Mouse (Mus musculus) heart, postnatal 14 days (tissue): ENCODE measurements at regions not wholly inside any gene's neighbourhood (a gene's known extent, or its start where the extent isn't known, plus 50 kb on each side); places are given as distances from the start of the nearest gene placed in this dataset.

Experiments
- DNase-seq, 2 experiments: peaks; one replicate each; pipeline ENCODE4 v3.0.0; 2021 to 2022
- intact Hi-C: fragments of 180-260 bp; cut with DNase I; formaldehyde crosslinking; loops from one replicate; pipeline ENCODE4 v1.15.1; 2025

- intact Hi-C loops: loop anchor here (10.0 kb wide), 1 partner anchor 171 kb away; no protein-coding TSS in a partner anchor
- no peak for DNase-seq
Observed at GRCm38 (mm10) chr17:29775836-29776235, 59.0 kb upstream of the Ccdc167 start.

- intact Hi-C loops: loop anchor here (10.0 kb wide), 1 partner anchor 169 kb away; no protein-coding TSS in a partner anchor
Observed at GRCm38 (mm10) chr17:29773339-29773738, 56.5 kb upstream of the Ccdc167 start.

GRCm38 (mm10) chr17:29770914-29771313 is 54.1 kb upstream of the Ccdc167 start:
- no peak for DNase-seq
- intact Hi-C loops: loop anchor here (10.0 kb wide), 1 partner anchor 166 kb away; no protein-coding TSS in a partner anchor

More at GRCm38 (mm10) chr17:29773339-29773738, 56.5 kb upstream of the Ccdc167 start:
- DNase-seq: peak; percentile 50 to 71

GRCm38 (mm10) chr17:29769631-29770030 is 52.8 kb upstream of the Ccdc167 start:
- intact Hi-C loops: loop anchor here (10.0 kb wide), 1 partner anchor 165 kb away; no protein-coding TSS in a partner anchor
- no peak for DNase-seq

GRCm38 (mm10) chr17:29769143-29769542 is 52.3 kb upstream of the Ccdc167 start:
- DNase-seq: no peak

GRCm38 (mm10) chr17:29768642-29769041 is 51.8 kb upstream of the Ccdc167 start:
- no peak for DNase-seq
- intact Hi-C loops: no loop called here

More at GRCm38 (mm10) chr17:29769143-29769542, 52.3 kb upstream of the Ccdc167 start:
- intact Hi-C loops: no loop called here
